Mouse (Mus musculus) lung, postnatal 0 days (tissue): Measurements from ENCODE around the gene Ccdc184. TPM values are rescaled to one million over a fixed set of nuclear protein-coding genes. Genes with fewer than 3 reads are reported as not detected.

Source experiments
- ATAC-seq: fragments of 200-750 bp; cut with Nextera tagmentation; 2 replicates; pipeline ENCODE4 v1.8.0; 2017; ENCODE audit warnings: moderate library complexity
- DNase-seq: peaks from one replicate; pipeline ENCODE4 v3.0.0-alpha.2; 2016; ENCODE audit warnings: low spot score
- H3K27ac ChIP-seq: fragments of 300-500 bp; sonication (generic); 2 replicates; pipeline ENCODE4 v1.5.1; 2014; ENCODE audit warnings: antibody characterized with exemption, mild to moderate bottlenecking, low read length, mixed read lengths
- H3K27me3 ChIP-seq: fragments of 300-500 bp; sonication (generic); replicated peaks from 2 replicates; pipeline ENCODE4 v1.6.1; 2014; ENCODE audit warnings: low read length, mixed read lengths; ENCODE audit not compliant: insufficient read depth
- H3K36me3 ChIP-seq: fragments of 300-500 bp; sonication (generic); 2 replicates; pipeline ENCODE4 v1.6.1; 2014; ENCODE audit warnings: low read length, mixed read lengths; ENCODE audit not compliant: insufficient read depth
- H3K4me1 ChIP-seq: fragments of 300-500 bp; sonication (generic); 2 replicates; pipeline ENCODE4 v1.6.1; 2014; ENCODE audit warnings: antibody characterized with exemption, low read depth, low read length, mixed read lengths; ENCODE audit not compliant: insufficient read depth
- H3K4me2 ChIP-seq: fragments of 300-500 bp; sonication (generic); replicated peaks from 2 replicates; pipeline ENCODE4 v1.6.1; 2014; ENCODE audit warnings: low read depth, mild to moderate bottlenecking, low read length, moderate library complexity, mixed read lengths
- H3K4me3 ChIP-seq: fragments of 300-500 bp; sonication (generic); 2 replicates; pipeline ENCODE4 v1.5.1; 2014; ENCODE audit warnings: low read depth, low read length
- H3K9ac ChIP-seq: fragments of 300-500 bp; sonication (generic); replicated peaks from 2 replicates; pipeline ENCODE4 v1.6.1; 2014; ENCODE audit warnings: low read depth, mild to moderate bottlenecking
- H3K9me3 ChIP-seq: fragments of 300-500 bp; sonication (generic); 2 replicates; pipeline ENCODE4 v1.6.1; 2016; ENCODE audit warnings: low read length, mixed read lengths
- CTCF ChIP-seq: IDR thresholded peaks from 2 replicates; pipeline ENCODE4 v1.5.1; 2016; ENCODE audit warnings: antibody characterized with exemption, mild to moderate bottlenecking
- EP300 ChIP-seq: IDR thresholded peaks from 2 replicates; pipeline ENCODE4 v1.6.1; 2016; ENCODE audit warnings: antibody characterized with exemption, mild to moderate bottlenecking, control low read depth
- WGBS: fragments of 180-500 bp; shearing (Covaris S2); extraction: QIAGEN DNeasy Blood & Tissue Kit; methylation state at CpG from one replicate; pipeline ENCODE4 v1.1.7; 2014; 5-methylcytosine and 5-hydroxymethylcytosine counted together
- polyA plus RNA-seq: library from polyadenylated mRNA; unstranded; fragments of >200 nt; fragmentation: Nextera tagmentation; extraction: Ambion mirVana; gene quantifications from 2 replicates; pipeline ENCODE4 v1.2.1, GENCODE M21; 2015

Gene Ccdc184
- polyA plus RNA-seq, 1 experiment from 2014 or later = 0.04 TPM

DNA sequence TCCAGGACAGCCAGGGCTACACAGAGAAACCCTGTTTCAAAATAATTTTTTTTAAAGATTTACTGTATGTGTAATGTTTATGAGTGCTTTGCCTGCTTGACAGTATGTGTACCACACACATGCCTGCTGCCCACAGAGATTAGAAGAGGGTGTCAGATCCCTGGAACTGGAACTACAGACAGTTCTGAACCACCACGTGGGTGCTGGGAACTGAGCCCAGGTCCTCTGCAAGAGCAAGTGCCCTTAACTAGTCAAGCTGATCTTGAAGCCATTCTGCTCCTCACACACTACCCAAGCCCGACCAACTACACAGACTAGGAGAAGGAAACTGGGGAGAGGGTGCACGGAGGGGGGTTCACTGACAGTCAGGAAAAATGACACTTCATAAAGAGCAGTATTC lies 33.5 kb upstream of the Ccdc184 start:
- DNase-seq (no peak), ATAC-seq (no peak)
- WGBS = 83% methylated on average over 3 of the region's 3 CpGs
- Histone ChIP-seq H3K27ac (no peak overlapping the region), H3K4me3 (no peak overlapping the region), H3K9me3 (no peaks in the 10 kb centered on the region), H3K36me3 (peaks cover 15% of the 10 kb centered on the region; the same call in 1 of the 2 replicates), H3K4me2 (no peak overlapping the region), H3K9ac (no peak overlapping the region), H3K27me3 (no peaks in the 10 kb centered on the region), H3K4me1 (no peaks in the 10 kb centered on the region)
- TF ChIP-seq EP300 (no peak), CTCF (no peak)

DNA sequence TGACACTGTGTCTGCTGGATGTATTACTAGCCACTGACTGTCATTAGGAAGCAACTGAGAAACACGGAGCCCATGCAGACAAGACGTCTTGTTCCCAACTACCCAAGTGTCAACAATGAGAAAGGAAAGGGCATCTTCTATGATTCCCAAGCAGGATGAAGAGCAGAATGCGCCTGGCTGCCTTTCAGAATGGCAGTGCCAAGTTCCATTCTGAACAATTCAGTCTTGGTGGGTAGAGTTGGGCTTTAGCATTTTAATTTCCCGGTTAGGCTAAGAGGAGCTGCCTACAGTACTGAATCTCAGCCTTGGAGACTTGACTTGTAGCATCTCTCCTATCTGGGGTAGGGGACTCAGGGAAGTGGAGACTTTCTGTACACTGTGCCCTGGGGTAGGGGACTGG lies 32.9 kb upstream of the Ccdc184 start:
- no peak for TF ChIP-seq CTCF
- TF ChIP-seq EP300 = no peak
- Histone ChIP-seq H3K4me2 (no peak overlapping the region), H3K9ac (no peak overlapping the region), H3K36me3 (peaks cover 15% of the 10 kb centered on the region; the same call in 1 of the 2 replicates), H3K9me3 (no peaks in the 10 kb centered on the region), H3K27ac (no peak overlapping the region), H3K4me3 (no peak overlapping the region), H3K4me1 (no peaks in the 10 kb centered on the region), H3K27me3 (no peaks in the 10 kb centered on the region)
- no peak for ATAC-seq
- DNase-seq = no peak
- 87% methylated on average over 4 of the region's 4 CpGs for WGBS

DNA sequence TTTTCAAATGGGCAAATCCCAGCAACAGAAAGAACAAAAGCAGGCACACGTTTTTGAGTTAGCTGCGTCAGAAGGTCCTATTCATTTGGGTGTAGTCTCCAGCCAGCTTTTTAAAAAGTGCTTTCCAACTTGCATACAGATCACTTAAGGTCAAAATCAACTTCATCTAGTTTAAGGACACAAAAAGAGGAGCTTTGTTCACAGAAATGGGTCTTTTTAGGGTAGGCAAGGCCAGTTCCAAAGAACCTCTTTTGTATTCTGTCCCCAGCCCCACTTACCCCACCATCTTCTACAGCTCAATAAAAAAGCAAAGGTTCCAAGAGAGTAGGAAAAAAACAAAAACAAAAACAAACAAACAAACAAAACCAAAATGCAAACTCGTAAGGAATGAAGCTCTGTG lies 32.3 kb upstream of the Ccdc184 start:
- ATAC-seq (no peak), DNase-seq (no peak)
- Histone ChIP-seq H3K4me1 (no peaks in the 10 kb centered on the region), H3K9ac (no peak overlapping the region), H3K27ac (no peak overlapping the region), H3K4me3 (no peak overlapping the region), H3K4me2 (no peak overlapping the region), H3K36me3 (peaks cover 20% of the 10 kb centered on the region; the same call in 1 of the 2 replicates), H3K9me3 (no peaks in the 10 kb centered on the region), H3K27me3 (no peaks in the 10 kb centered on the region)
- 75% methylated on average over 3 of the region's 3 CpGs for WGBS
- TF ChIP-seq CTCF (no peak), EP300 (no peak)

DNA sequence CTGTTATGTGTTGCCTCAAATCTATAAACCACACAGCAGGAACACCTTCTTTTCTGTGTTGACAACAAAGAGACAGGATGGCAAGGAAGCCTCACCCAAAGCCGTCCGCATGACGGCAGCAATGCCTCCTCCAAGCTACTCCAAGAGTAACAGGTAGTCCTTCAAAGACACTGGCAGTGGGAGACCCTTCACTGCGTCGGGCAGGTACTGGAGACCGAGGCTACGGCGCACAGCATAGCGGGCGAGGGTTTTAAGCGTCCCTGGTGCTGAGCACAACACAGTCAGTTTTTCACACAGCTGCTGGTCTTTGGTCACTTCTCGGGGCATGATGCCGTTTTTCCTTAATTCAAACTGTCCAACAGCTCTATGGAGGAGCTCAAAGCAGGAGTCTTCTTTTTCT lies 31.3 kb upstream of the Ccdc184 start:
- Histone ChIP-seq H3K4me3 (no peak overlapping the region), H3K36me3 (peaks cover 23% of the 10 kb centered on the region; the same call in 1 of the 2 replicates), H3K9me3 (no peaks in the 10 kb centered on the region), H3K4me1 (no peaks in the 10 kb centered on the region), H3K4me2 (no peak overlapping the region), H3K27ac (no peak overlapping the region), H3K27me3 (no peaks in the 10 kb centered on the region), H3K9ac (no peak overlapping the region)
- TF ChIP-seq EP300 (no peak), CTCF (no peak)
- WGBS = 92% methylated on average over 13 of the region's 13 CpGs
- DNase-seq = no peak
- no peak for ATAC-seq

DNA sequence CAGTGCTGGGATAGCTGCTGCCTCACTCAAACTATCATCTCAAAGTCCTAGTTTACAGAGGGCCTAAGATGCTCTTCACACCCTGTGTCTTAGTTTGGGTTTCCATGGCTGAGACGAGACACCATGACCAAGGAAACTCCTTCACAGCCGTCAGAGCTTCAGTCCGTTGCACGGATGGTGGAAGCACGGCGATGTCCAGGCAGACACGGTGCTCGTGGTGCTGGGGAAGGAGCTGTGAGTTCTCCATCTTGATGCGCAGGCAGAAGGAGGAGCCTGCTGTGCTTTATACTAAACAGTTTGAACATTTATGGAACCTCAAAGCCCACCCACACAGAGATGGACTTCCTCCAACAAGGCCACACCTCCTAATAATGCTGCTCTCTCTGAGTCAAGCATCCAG lies 30.1 kb upstream of the Ccdc184 start:
- WGBS = 93% methylated on average over 9 of the region's 9 CpGs
- TF ChIP-seq CTCF (no peak), EP300 (no peak)

DNA sequence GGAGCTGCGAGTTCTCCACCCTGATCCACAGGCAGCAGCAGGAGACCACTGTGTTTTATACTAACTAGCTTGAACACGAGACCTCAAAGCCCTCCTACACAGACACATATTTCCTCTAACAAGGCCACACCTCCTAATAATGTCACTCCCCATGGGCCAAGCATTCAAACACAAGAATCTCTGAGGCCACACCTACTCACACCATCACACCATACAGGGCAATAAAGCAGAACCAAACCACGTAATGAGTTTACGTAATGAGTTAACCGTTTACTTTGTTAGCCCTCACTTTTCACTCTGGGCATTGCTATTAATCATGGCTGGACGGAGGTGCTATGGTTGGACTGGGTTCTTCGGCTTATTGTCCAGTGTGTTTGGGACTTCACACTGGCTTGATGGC lies 27.2 kb upstream of the Ccdc184 start:
- peaks cover 27% of the 10 kb centered on the region; the same call in 1 of the 2 replicates for H3K36me3 ChIP-seq

More for the DNA sequence above, 30.1 kb upstream of the Ccdc184 start:
- H3K36me3 ChIP-seq = peaks cover 28% of the 10 kb centered on the region; the same call in 1 of the 2 replicates
- no peak overlapping the region for H3K9ac ChIP-seq
- DNase-seq (no peak), ATAC-seq (no peak)
- no peak overlapping the region for H3K27ac ChIP-seq
- no peaks in the 10 kb centered on the region for H3K27me3 ChIP-seq
- no peak overlapping the region for H3K4me3 ChIP-seq
- no peaks in the 10 kb centered on the region for H3K4me1 ChIP-seq
- no peaks in the 10 kb centered on the region for H3K9me3 ChIP-seq
- no peak overlapping the region for H3K4me2 ChIP-seq

DNA sequence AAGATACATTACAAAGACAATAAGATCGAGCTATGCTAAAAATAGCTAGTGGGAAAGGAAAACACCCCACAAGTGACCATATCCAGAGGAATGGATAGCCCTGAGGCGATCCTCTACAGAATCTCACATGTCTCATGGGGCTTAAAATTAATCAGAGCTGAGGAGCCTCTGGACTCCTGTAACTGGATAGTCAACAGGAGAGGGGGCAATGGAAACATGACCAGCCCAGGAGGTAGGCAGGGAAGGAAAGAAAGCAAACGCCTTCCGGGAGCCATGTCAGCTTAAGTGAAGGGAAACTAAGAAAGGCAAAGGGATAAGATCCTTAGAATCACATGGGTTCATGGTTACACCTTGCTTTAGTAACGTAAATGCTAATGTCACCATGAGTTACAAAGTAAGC lies 26.1 kb upstream of the Ccdc184 start:
- peaks cover 22% of the 10 kb centered on the region; the same call in 1 of the 2 replicates for H3K36me3 ChIP-seq
- DNase-seq (no peak), ATAC-seq (no peak)
- no peaks in the 10 kb centered on the region for H3K9me3 ChIP-seq
- H3K4me3 ChIP-seq = no peak overlapping the region
- peaks cover 7% of the 10 kb centered on the region; the same call in 1 of the 2 replicates for H3K4me1 ChIP-seq
- no peak overlapping the region for H3K4me2 ChIP-seq
- H3K9ac ChIP-seq = no peak overlapping the region
- H3K27me3 ChIP-seq = no peaks in the 10 kb centered on the region
- WGBS = 93% methylated on average over 5 of the region's 5 CpGs
- no peak for TF ChIP-seq CTCF
- no peak overlapping the region for H3K27ac ChIP-seq

More for the DNA sequence above, 27.2 kb upstream of the Ccdc184 start:
- Histone ChIP-seq H3K9ac (no peak overlapping the region), H3K4me1 (peaks cover 5% of the 10 kb centered on the region; the same call in 1 of the 2 replicates), H3K4me3 (no peak overlapping the region), H3K27me3 (no peaks in the 10 kb centered on the region), H3K9me3 (no peaks in the 10 kb centered on the region), H3K27ac (no peak overlapping the region), H3K4me2 (no peak overlapping the region)
- TF ChIP-seq CTCF = no peak
- TF ChIP-seq EP300 = no peak
- DNase-seq (peak; percentile 16), ATAC-seq (no peak)
- WGBS = 64% methylated on average over 7 of the region's 7 CpGs
